Mouse (Mus musculus) liver, adult 10 weeks (tissue): ENCODE results near the gene Cetn4. TPM values are rescaled to one million over a fixed set of nuclear protein-coding genes. Genes with fewer than 3 reads are reported as not detected.

ENCODE experiments used
- polyA plus RNA-seq: library from polyadenylated mRNA; stranded (reverse); fragments of 350-450 nt; fragmentation: Illumina TruSeq; extraction: RNeasy Lipid Tissue Mini Kit (QIAGEN cat#74804); gene quantifications from one replicate; pipeline ENCODE4 v1.2.3, GENCODE M21; 2014; ENCODE audit warnings: low read depth, low replicate concordance

The Cetn4 gene
- polyA plus RNA-seq: 1.7 TPM

DNA sequence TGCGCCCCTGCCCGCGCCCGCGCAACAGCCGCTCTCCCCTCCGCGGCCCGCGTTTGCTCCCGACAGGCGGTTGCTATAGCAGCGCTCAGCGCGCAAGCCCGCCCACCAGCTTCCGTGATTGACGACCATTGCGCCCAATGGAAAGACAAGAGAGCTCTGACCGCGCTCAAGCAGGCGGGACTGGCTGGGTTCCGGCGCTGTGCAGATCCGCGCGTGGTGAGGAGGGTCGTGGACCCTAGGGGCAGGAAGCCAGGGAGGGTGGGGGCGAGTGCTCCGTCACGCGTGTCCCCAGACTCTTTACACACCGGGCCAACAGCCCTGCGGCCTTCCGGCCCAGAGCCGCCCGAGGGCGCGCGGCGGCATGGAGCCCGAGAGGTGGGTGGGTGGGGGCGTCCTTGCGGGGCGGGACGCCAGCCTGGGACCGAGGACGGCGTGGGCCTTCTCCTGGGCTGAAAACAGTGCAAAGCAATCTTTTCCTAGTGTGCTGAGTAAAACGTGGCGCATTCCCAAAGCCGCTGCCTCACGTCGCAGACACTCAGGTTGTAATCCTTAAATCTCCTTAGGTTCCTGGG, at the start of gene Cetn4, which contains the start of gene Bbs12:
Cetn4 (minus strand) TSS at position 339 of the 572 bp plus-strand sequence.
Bbs12 (plus strand) TSS at position 185 of the 572 bp plus-strand sequence.

DNA sequence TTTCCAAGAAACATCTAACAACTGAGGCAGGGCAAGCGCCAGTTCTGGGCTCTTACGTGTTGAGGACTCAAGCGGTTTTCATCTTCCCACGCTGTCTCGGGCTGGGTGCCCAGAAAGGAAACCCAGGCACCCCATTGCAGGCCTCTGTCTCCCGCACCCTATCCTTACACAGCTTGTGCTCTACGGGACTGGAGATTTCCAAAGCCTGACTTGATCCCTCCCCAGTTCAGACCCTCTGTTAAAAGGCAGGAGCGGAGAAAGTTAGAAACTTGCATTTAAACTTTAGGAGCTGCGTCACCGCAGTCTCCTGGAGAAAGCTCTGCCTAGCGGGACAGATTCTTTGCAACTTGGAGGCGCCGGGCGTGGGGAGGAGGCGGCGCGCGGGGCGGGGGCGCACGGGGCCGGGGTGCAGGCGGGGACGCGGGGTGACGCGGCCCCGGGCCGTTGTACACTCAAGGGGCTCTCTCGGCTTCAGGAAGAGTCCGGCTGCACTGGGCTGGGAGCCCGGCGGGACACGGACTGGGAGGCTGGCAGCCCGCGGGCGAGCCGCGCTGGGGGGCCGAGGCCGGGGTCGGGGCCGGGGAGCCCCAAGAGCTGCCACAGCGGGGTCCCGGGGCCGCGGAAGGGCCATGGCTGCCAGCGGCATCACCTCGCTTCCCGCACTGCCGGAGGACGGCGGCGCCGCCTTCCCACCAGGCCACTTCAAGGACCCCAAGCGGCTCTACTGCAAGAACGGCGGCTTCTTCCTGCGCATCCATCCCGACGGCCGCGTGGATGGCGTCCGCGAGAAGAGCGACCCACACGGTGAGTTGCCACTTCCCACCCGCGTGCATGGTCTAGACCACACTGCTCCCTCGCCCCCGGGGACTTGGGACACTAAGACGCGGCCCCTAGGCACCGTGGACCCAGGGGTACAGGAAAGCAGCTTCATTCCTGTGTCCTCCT, 36.0 kb upstream of the Cetn4 start, which contains the start of gene Fgf2:
Fgf2 (plus strand) TSS at position 126 of the 945 bp plus-strand sequence.

Other genes starting within 250 kb of the Cetn4 start
- gene Adad1, start 249.2 kb downstream of the Cetn4 start, polyA plus RNA-seq: not detected
- gene Il2, start 186.7 kb downstream of the Cetn4 start, polyA plus RNA-seq: not detected
- not detected for gene Il21, start 80.1 kb downstream of the Cetn4 start, polyA plus RNA-seq
- gene Bbs12, start 154 bp downstream of the Cetn4 start, polyA plus RNA-seq: 0.72 TPM
- gene Fgf2, start 35.6 kb upstream of the Cetn4 start, polyA plus RNA-seq: 0.72 TPM
- gene Spata5, start 107.2 kb upstream of the Cetn4 start, polyA plus RNA-seq: 6.9 TPM
- 4.0 TPM for gene Nudt6, start 107.5 kb upstream of the Cetn4 start, polyA plus RNA-seq